Mouse (Mus musculus): Measurements from ENCODE around the gene Mvp. TPM values are rescaled to one million over a fixed set of nuclear protein-coding genes. Genes with fewer than 3 reads are reported as not detected.

Gene Mvp
- polyA plus RNA-seq, 1 experiment from 2014 or later: 29.1 TPM

GRCm38 (mm10) chr7:126982054-126982453 lies 32.4 kb downstream of the Mvp start:
- H3K27ac ChIP-seq: no peak overlapping the region
- H3K9ac ChIP-seq: no peak overlapping the region
- no peaks in the 10 kb centered on the region for H3K9me3 ChIP-seq
- ATAC-seq (ENCODE audit: insufficient read depth, low FRiP score, low read depth): no peak
- no peak overlapping the region for H3K4me2 ChIP-seq
- no peak overlapping the region for H3K4me3 ChIP-seq (replicated peaks)
- H3K27me3 ChIP-seq (replicated peaks): no peaks in the 10 kb centered on the region
- WGBS: 78% methylated on average over 4 of the region's 4 CpGs
- peaks cover 22% of the 10 kb centered on the region for H3K36me3 ChIP-seq
- peaks cover 11% of the 10 kb centered on the region; the same call in 1 of the 2 replicates for H3K4me1 ChIP-seq

GRCm38 (mm10) chr7:126981601-126982000 lies 32.8 kb downstream of the Mvp start:
- no peak for ATAC-seq (ENCODE audit: insufficient read depth, low FRiP score, low read depth)
- Histone ChIP-seq H3K9me3 (no peaks in the 10 kb centered on the region), H3K4me3 (replicated peaks) (no peak overlapping the region), H3K4me2 (no peak overlapping the region), H3K4me1 (peaks cover 12% of the 10 kb centered on the region; the same call in 1 of the 2 replicates), H3K9ac (no peak overlapping the region), H3K27ac (no peak overlapping the region), H3K27me3 (replicated peaks) (no peaks in the 10 kb centered on the region), H3K36me3 (peaks cover 22% of the 10 kb centered on the region)
- 83% methylated on average over 2 of the region's 2 CpGs for WGBS

- no peak overlapping the region for H3K4me3 ChIP-seq (replicated peaks)
- no peak overlapping the region for H3K9ac ChIP-seq
- H3K27me3 ChIP-seq (replicated peaks): no peaks in the 10 kb centered on the region
- no peak for ATAC-seq (ENCODE audit: insufficient read depth, low FRiP score, low read depth)
- peaks cover 20% of the 10 kb centered on the region; the same call in 1 of the 2 replicates for H3K4me1 ChIP-seq
- 92% methylated on average over 6 of the region's 6 CpGs for WGBS
- H3K9me3 ChIP-seq: no peaks in the 10 kb centered on the region
- no peak overlapping the region for H3K27ac ChIP-seq
- H3K4me2 ChIP-seq: no peak overlapping the region
- peaks cover 22% of the 10 kb centered on the region for H3K36me3 ChIP-seq
Measured at GRCm38 (mm10) chr7:126978841-126979240, 35.6 kb downstream of the Mvp start.

GRCm38 (mm10) chr7:126976878-126977459 lies 37.5 kb downstream of the Mvp start:
- Histone ChIP-seq H3K27me3 (replicated peaks) (no peaks in the 10 kb centered on the region), H3K4me3 (replicated peaks) (peak overlapping the region; percentile 69), H3K9ac (peak overlapping the region; percentile 93), H3K36me3 (peaks cover 22% of the 10 kb centered on the region), H3K9me3 (no peaks in the 10 kb centered on the region), H3K4me1 (peaks cover 20% of the 10 kb centered on the region; the same call in 1 of the 2 replicates), H3K27ac (peak overlapping the region; percentile 98), H3K4me2 (peak overlapping the region; percentile 75)
- WGBS: 18% methylated on average over 14 of the region's 14 CpGs
- no peak for ATAC-seq (ENCODE audit: insufficient read depth, low FRiP score, low read depth)

GRCm38 (mm10) chr7:126975950-126976866 lies 38.2 kb downstream of the Mvp start, which contains the start of gene Cdiptos:
Cdiptos (minus strand) TSS chr7:126976098.
- Histone ChIP-seq H3K36me3 (peaks cover 22% of the 10 kb centered on the region), H3K4me1 (peaks cover 20% of the 10 kb centered on the region; the same call in 1 of the 2 replicates), H3K4me3 (replicated peaks) (peak within 1 kb of the TSS; percentile 69), H3K4me2 (peak within 1 kb of the TSS; percentile 75), H3K9ac (peak within 1 kb of the TSS; percentile 93), H3K9me3 (no peaks in the 10 kb centered on the region), H3K27ac (peak within 1 kb of the TSS; percentile 98), H3K27me3 (replicated peaks) (no peaks in the 10 kb centered on the region)
- under 1% methylated on average over 55 of the region's 55 CpGs for WGBS
- peak; percentile 95 for ATAC-seq (ENCODE audit: insufficient read depth, low FRiP score, low read depth)

GRCm38 (mm10) chr7:126975893-126975949 lies 38.7 kb downstream of the Mvp start, which contains the start of gene Cdipt:
Cdipt (plus strand) TSS chr7:126975914.
- Histone ChIP-seq H3K4me1 (peaks cover 20% of the 10 kb centered on the region; the same call in 1 of the 2 replicates), H3K9me3 (no peaks in the 10 kb centered on the region), H3K4me3 (replicated peaks) (peak within 1 kb of the TSS; percentile 69), H3K36me3 (peaks cover 22% of the 10 kb centered on the region), H3K27ac (peak within 1 kb of the TSS; percentile 98), H3K27me3 (replicated peaks) (no peaks in the 10 kb centered on the region), H3K4me2 (peak within 1 kb of the TSS; percentile 75), H3K9ac (peak within 1 kb of the TSS; percentile 93)
- WGBS: 0% methylated on average over 1 of the region's 1 CpGs
- ATAC-seq (ENCODE audit: insufficient read depth, low FRiP score, low read depth): no peak

- ATAC-seq (ENCODE audit: insufficient read depth, low FRiP score, low read depth): no peak
- WGBS: 7% methylated on average over 8 of the region's 8 CpGs
- H3K9ac ChIP-seq: no peak overlapping the region
- peaks cover 20% of the 10 kb centered on the region; the same call in 1 of the 2 replicates for H3K4me1 ChIP-seq
- peak overlapping the region; percentile 98 for H3K27ac ChIP-seq
- H3K9me3 ChIP-seq: no peaks in the 10 kb centered on the region
- H3K4me2 ChIP-seq: peak overlapping the region; percentile 75
- H3K27me3 ChIP-seq (replicated peaks): no peaks in the 10 kb centered on the region
- peaks cover 22% of the 10 kb centered on the region for H3K36me3 ChIP-seq
- peak overlapping the region; percentile 69 for H3K4me3 ChIP-seq (replicated peaks)
Measured at GRCm38 (mm10) chr7:126975493-126975892, 38.9 kb downstream of the Mvp start.

- Histone ChIP-seq H3K9me3 (no peaks in the 10 kb centered on the region), H3K27ac (no peak overlapping the region), H3K36me3 (no peaks in the 10 kb centered on the region), H3K4me3 (replicated peaks) (no peak overlapping the region), H3K27me3 (replicated peaks) (peaks cover 16% of the 10 kb centered on the region; the same call in 1 of the 2 replicates), H3K4me2 (no peak overlapping the region), H3K9ac (no peak overlapping the region), H3K4me1 (no peaks in the 10 kb centered on the region)
- ATAC-seq (ENCODE audit: insufficient read depth, low FRiP score, low read depth): 0 out of 2 replicates have a peak, but pooled peaks have one; percentile 14
- WGBS: 69% methylated on average over 6 of the region's 6 CpGs
Measured at GRCm38 (mm10) chr7:126967361-126967760, 47.1 kb downstream of the Mvp start.

- H3K27ac ChIP-seq: no peak overlapping the region
- H3K4me3 ChIP-seq (replicated peaks): no peak overlapping the region
- 43% methylated on average over 3 of the region's 3 CpGs for WGBS
- no peak overlapping the region for H3K9ac ChIP-seq
- H3K4me2 ChIP-seq: no peak overlapping the region
- no peaks in the 10 kb centered on the region for H3K4me1 ChIP-seq
- ATAC-seq (ENCODE audit: insufficient read depth, low FRiP score, low read depth): no peak
- no peaks in the 10 kb centered on the region for H3K9me3 ChIP-seq
- H3K36me3 ChIP-seq: no peaks in the 10 kb centered on the region
- peaks cover 18% of the 10 kb centered on the region; the same call in 1 of the 2 replicates for H3K27me3 ChIP-seq (replicated peaks)
Measured at GRCm38 (mm10) chr7:126965568-126965967, 48.9 kb downstream of the Mvp start.

- Histone ChIP-seq H3K36me3 (no peaks in the 10 kb centered on the region), H3K27ac (no peak overlapping the region), H3K4me2 (no peak overlapping the region), H3K27me3 (replicated peaks) (peaks cover 18% of the 10 kb centered on the region; the same call in 1 of the 2 replicates), H3K4me1 (no peaks in the 10 kb centered on the region), H3K9ac (no peak overlapping the region), H3K9me3 (no peaks in the 10 kb centered on the region), H3K4me3 (replicated peaks) (no peak overlapping the region)
- WGBS: 30% methylated on average over 19 of the region's 19 CpGs
- ATAC-seq (ENCODE audit: insufficient read depth, low FRiP score, low read depth): no peak
Measured at GRCm38 (mm10) chr7:126963548-126964286, 50.7 kb downstream of the Mvp start.

- Histone ChIP-seq H3K4me1 (no peaks in the 10 kb centered on the region), H3K36me3 (no peaks in the 10 kb centered on the region), H3K4me3 (replicated peaks) (no peak overlapping the region), H3K9ac (no peak overlapping the region), H3K4me2 (no peak overlapping the region), H3K27ac (no peak overlapping the region), H3K9me3 (no peaks in the 10 kb centered on the region), H3K27me3 (replicated peaks) (peaks cover 18% of the 10 kb centered on the region; the same call in 1 of the 2 replicates)
- WGBS: 81% methylated on average over 4 of the region's 4 CpGs
- ATAC-seq (ENCODE audit: insufficient read depth, low FRiP score, low read depth): no peak
Measured at GRCm38 (mm10) chr7:126961965-126962364, 52.5 kb downstream of the Mvp start.

GRCm38 (mm10) chr7:126961095-126961494 lies 53.3 kb downstream of the Mvp start:
- Histone ChIP-seq H3K4me2 (no peak overlapping the region), H3K27ac (no peak overlapping the region), H3K27me3 (replicated peaks) (peaks cover 18% of the 10 kb centered on the region; the same call in 1 of the 2 replicates), H3K9ac (no peak overlapping the region), H3K4me1 (no peaks in the 10 kb centered on the region), H3K9me3 (no peaks in the 10 kb centered on the region), H3K36me3 (no peaks in the 10 kb centered on the region), H3K4me3 (replicated peaks) (no peak overlapping the region)
- WGBS: 83% methylated on average over 5 of the region's 5 CpGs
- ATAC-seq (ENCODE audit: insufficient read depth, low FRiP score, low read depth): no peak
